Mouse (Mus musculus) adrenal gland, postnatal 4 days (tissue): ENCODE results near the gene Dapk1. TPM values are rescaled to one million over a fixed set of nuclear protein-coding genes. Genes with fewer than 3 reads are reported as not detected.

Experiments
- DNase-seq, 2 experiments: peaks; one replicate each; pipeline ENCODE4 v3.0.0; 2021 to 2022; ENCODE audit warnings: low spot score in 2 of 2, mixed read lengths in 2 of 2
- total RNA-seq, 2 experiments: library from RNA; stranded (reverse); gene quantifications; 2 replicates each; pipeline ENCODE4 v1.2.3; 2021

The Dapk1 gene
- total RNA-seq, 2 experiments from 2014 or later = 33.3 to 41.7 TPM

GRCm38 (mm10) chr13:60615057-60615650 is 13.4 kb downstream of the Dapk1 start:
- no peak for DNase-seq

- DNase-seq = no peak
Observed at GRCm38 (mm10) chr13:60616036-60616435, 14.3 kb downstream of the Dapk1 start.

GRCm38 (mm10) chr13:60618287-60618686 is 16.5 kb downstream of the Dapk1 start:
- no peak for DNase-seq

GRCm38 (mm10) chr13:60619723-60620122 is 18.0 kb downstream of the Dapk1 start:
- no peak for DNase-seq

- DNase-seq = no peak
Observed at GRCm38 (mm10) chr13:60621411-60621965, 19.7 kb downstream of the Dapk1 start.

- no peak for DNase-seq
Observed at GRCm38 (mm10) chr13:60625581-60625980, 23.8 kb downstream of the Dapk1 start.

- no peak for DNase-seq
Observed at GRCm38 (mm10) chr13:60627843-60628656, 26.3 kb downstream of the Dapk1 start.

- DNase-seq = no peak
Observed at GRCm38 (mm10) chr13:60628657-60628950, 26.9 kb downstream of the Dapk1 start.

- no peak for DNase-seq
Observed at GRCm38 (mm10) chr13:60629419-60629818, 27.7 kb downstream of the Dapk1 start.

GRCm38 (mm10) chr13:60633945-60634344 is 32.2 kb downstream of the Dapk1 start:
- no peak for DNase-seq

GRCm38 (mm10) chr13:60635636-60636035 is 33.9 kb downstream of the Dapk1 start:
- no peak for DNase-seq

- no peak for DNase-seq
Observed at GRCm38 (mm10) chr13:60639482-60640055, 37.8 kb downstream of the Dapk1 start.

GRCm38 (mm10) chr13:60640420-60640819 is 38.7 kb downstream of the Dapk1 start:
- no peak for DNase-seq

GRCm38 (mm10) chr13:60644457-60644889 is 42.7 kb downstream of the Dapk1 start:
- DNase-seq = no peak

GRCm38 (mm10) chr13:60646791-60647190 is 45.0 kb downstream of the Dapk1 start:
- DNase-seq = no peak

GRCm38 (mm10) chr13:60648350-60648749 is 46.6 kb downstream of the Dapk1 start:
- no peak for DNase-seq

GRCm38 (mm10) chr13:60650000-60650399 is 48.3 kb downstream of the Dapk1 start:
- no peak for DNase-seq

GRCm38 (mm10) chr13:60654017-60654565 is 52.3 kb downstream of the Dapk1 start:
- no peak for DNase-seq

GRCm38 (mm10) chr13:60655246-60655645 is 53.5 kb downstream of the Dapk1 start:
- DNase-seq = no peak

- no peak for DNase-seq
Observed at GRCm38 (mm10) chr13:60659600-60659999, 57.9 kb downstream of the Dapk1 start.

GRCm38 (mm10) chr13:60660056-60660455 is 58.3 kb downstream of the Dapk1 start:
- DNase-seq = no peak

- DNase-seq = no peak
Observed at GRCm38 (mm10) chr13:60660711-60661261, 59.0 kb downstream of the Dapk1 start.
